Mouse (Mus musculus): Measurements from ENCODE around the gene Cldn20.
A peak's percentile ranks its signal among the peaks of the same experiment; 100 is the strongest.

Gene Cldn20

GRCm38 (mm10) chr17:3527841-3528471, 4.4 kb upstream of the Cldn20 start:
- no peak for DNase-seq (ENCODE audit: low read depth, low spot score)

- no peak for DNase-seq (ENCODE audit: low read depth, low spot score)
Observed at GRCm38 (mm10) chr17:3529523-3529922, 2.8 kb upstream of the Cldn20 start.

GRCm38 (mm10) chr17:3530549-3530948, 1.8 kb upstream of the Cldn20 start:
- no peak for DNase-seq (ENCODE audit: low read depth, low spot score)

- DNase-seq (ENCODE audit: low read depth, low spot score), result no peak
Observed at GRCm38 (mm10) chr17:3531641-3532040, 713 bp upstream of the Cldn20 start.

- no peak for DNase-seq (ENCODE audit: low read depth, low spot score)
Observed at GRCm38 (mm10) chr17:3533425-3533824, 1.1 kb downstream of the Cldn20 start.

GRCm38 (mm10) chr17:3540304-3540703, 8.0 kb downstream of the Cldn20 start:
- DNase-seq (ENCODE audit: low read depth, low spot score), result no peak

GRCm38 (mm10) chr17:3541033-3541432, 8.7 kb downstream of the Cldn20 start:
- DNase-seq (ENCODE audit: low read depth, low spot score), result no peak

- no peak for DNase-seq (ENCODE audit: low read depth, low spot score)
Observed at GRCm38 (mm10) chr17:3547725-3548124, 15.4 kb downstream of the Cldn20 start.

- DNase-seq (ENCODE audit: low read depth, low spot score), result no peak
Observed at GRCm38 (mm10) chr17:3556251-3556650, 23.9 kb downstream of the Cldn20 start.

GRCm38 (mm10) chr17:3557331-3558311, 25.3 kb downstream of the Cldn20 start, which contains the start of gene Tfb1m:
Gene Tfb1m (minus strand): TSS chr17:3557781.
- peak; percentile 97 for DNase-seq (ENCODE audit: low read depth, low spot score)

GRCm38 (mm10) chr17:3558356-3558870, 26.1 kb downstream of the Cldn20 start:
- DNase-seq (ENCODE audit: low read depth, low spot score), result no peak

- DNase-seq (ENCODE audit: low read depth, low spot score), result no peak
Observed at GRCm38 (mm10) chr17:3560534-3560933, 28.2 kb downstream of the Cldn20 start.

- no peak for DNase-seq (ENCODE audit: low read depth, low spot score)
Observed at GRCm38 (mm10) chr17:3562405-3562804, 30.1 kb downstream of the Cldn20 start.

GRCm38 (mm10) chr17:3570876-3571275, 38.5 kb downstream of the Cldn20 start:
- DNase-seq (ENCODE audit: low read depth, low spot score), result peak; percentile 47

All from retina, postnatal 7 days (tissue).